39 mouse cellular contexts compared by ENCODE assay signal in the genomic region with DNA sequence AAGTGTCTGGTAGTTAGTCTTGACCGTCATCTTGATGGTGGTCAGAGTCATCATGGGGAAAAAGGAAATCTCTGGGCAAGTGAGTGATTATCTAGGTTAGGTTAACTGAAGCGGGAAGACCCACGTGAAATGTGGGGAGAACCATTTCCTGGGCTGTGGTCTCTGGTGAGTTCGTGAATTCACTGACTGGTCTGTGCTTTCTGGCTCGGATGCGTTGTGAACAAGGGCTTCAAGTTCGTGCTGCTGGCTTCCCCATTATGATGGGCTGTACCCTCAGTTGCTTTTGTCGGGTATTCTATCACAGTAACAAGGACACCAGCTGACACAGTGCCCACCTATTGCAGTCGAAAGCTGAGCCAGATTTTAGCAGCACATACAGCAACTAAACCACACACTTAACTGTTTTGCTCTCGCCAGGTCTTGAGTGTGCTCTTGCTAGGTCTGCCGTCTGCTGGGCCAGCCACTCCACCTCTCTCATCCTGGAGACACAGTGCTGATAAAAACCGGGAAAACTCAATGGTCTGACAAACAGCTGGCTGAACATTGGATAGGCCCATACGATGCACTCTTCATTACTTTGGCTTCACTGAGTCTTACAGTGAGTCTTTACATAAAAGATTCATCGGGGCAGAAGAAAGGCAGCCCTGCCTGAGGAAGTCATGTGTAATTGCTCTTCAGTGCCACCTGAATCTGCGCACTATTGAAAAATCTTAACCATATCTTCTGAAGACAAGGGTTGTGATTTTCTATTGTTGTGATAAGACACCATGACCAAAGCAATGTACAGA. TPM values are rescaled to one million over a fixed set of nuclear protein-coding genes. Genes with fewer than 3 reads are reported as not detected.
DNase-seq lines count a peak whose midpoint lies in the region; ATAC-seq and TF ChIP-seq lines count a peak whose summit lies in the region.
"Had no signal": no experiment of that assay in that cellular context is flagged by ENCODE, and none has a peak within 500 bp of the region (broad histone marks: within the 10 kb centered on the region; RNA-seq: fewer than 3 reads in every experiment).

No protein-coding gene starts in this region.

- DNase-seq in B cell, adult 2 months, result peak; percentile 11 to 17
- DNase-seq in naive thymus-derived CD4-positive, alpha-beta T cell, adult 2 months (ENCODE audit: low read depth), result peak; percentile 48
- peak; percentile 11 for DNase-seq in thymus, postnatal 0 days (ENCODE audit: low spot score)
- no peak for DNase-seq in gastrocnemius, postnatal 4 days (ENCODE audit: low spot score in 2 of 2)
- DNase-seq in limb, embryonic 10.5 days (ENCODE audit: low spot score), result no peak
- DNase-seq in kidney, postnatal 25 days, result no peak
- DNase-seq: adrenal gland, postnatal 25 days; cerebellum, adult 8-10 months; cerebellum, postnatal 25 days; gastrocnemius, postnatal 36 days; heart, postnatal 14 days; kidney, postnatal 14 days; liver, postnatal 0 days; lung, postnatal 4 days; right cerebral cortex, adult 18-20 months; spleen, adult 18-20 months had no signal

- no peaks in the 10 kb centered on the region for H3K36me3 ChIP-seq in limb, embryonic 10.5 days
- no peaks in the 10 kb centered on the region for H3K36me3 ChIP-seq in forebrain, embryonic 12.5 days (replicated peaks)
- H3K36me3 ChIP-seq: embryonic facial prominence, embryonic 12.5 days; forebrain, embryonic 15.5 days; hindbrain, embryonic 12.5 days; liver, embryonic 12.5 days; midbrain, embryonic 12.5 days had no signal

- peak overlapping the region; percentile 45 for H3K27ac ChIP-seq in bone marrow macrophage, adult 2 months (ENCODE audit: insufficient read depth, low read depth, low read length)
- H3K27ac ChIP-seq in limb, embryonic 10.5 days, result no peak overlapping the region
- no peak overlapping the region for H3K27ac ChIP-seq in forebrain, embryonic 12.5 days
- H3K27ac ChIP-seq: embryonic facial prominence, embryonic 12.5 days; forebrain, embryonic 15.5 days; hindbrain, embryonic 12.5 days; layer of hippocampus, adult 2 months; liver, embryonic 12.5 days; midbrain, embryonic 12.5 days; stomach, postnatal 0 days had no signal

- no peak overlapping the region for H3K9ac ChIP-seq in forebrain, embryonic 12.5 days
- H3K9ac ChIP-seq: embryonic facial prominence, embryonic 12.5 days; forebrain, embryonic 15.5 days; hindbrain, embryonic 12.5 days; liver, embryonic 12.5 days; liver, postnatal 0 days; midbrain, embryonic 12.5 days had no signal

- TF ChIP-seq POLR2A in bone marrow macrophage, adult 2 months (IDR thresholded peaks at IDR 0.05; ENCODE audit: borderline replicate concordance, low read depth, low read length), result no peak

- no peak overlapping the region for H3K4me2 ChIP-seq in forebrain, embryonic 12.5 days
- H3K4me2 ChIP-seq: embryonic facial prominence, embryonic 12.5 days; forebrain, embryonic 15.5 days; hindbrain, embryonic 12.5 days; liver, embryonic 12.5 days; midbrain, embryonic 12.5 days had no signal

- no peak overlapping the region for H3K4me3 ChIP-seq in bone marrow macrophage, adult 2 months (ENCODE audit: insufficient read depth, low read length)
- no peak overlapping the region for H3K4me3 ChIP-seq in limb, embryonic 10.5 days
- no peak overlapping the region for H3K4me3 ChIP-seq in forebrain, embryonic 12.5 days (replicated peaks)
- H3K4me3 ChIP-seq: embryonic facial prominence, embryonic 12.5 days; forebrain, embryonic 15.5 days; hindbrain, embryonic 12.5 days; layer of hippocampus, adult 2 months; liver, embryonic 12.5 days; megakaryocyte, embryonic 14.5 days; midbrain, embryonic 12.5 days; myocyte had no signal

- no peak for TF ChIP-seq CTCF in bone marrow macrophage, adult 2 months (IDR thresholded peaks at IDR 0.05; ENCODE audit: low read depth, low read length)

- no peak for ATAC-seq in forebrain, embryonic 12.5 days (ENCODE audit: low FRiP score)
- ATAC-seq: forebrain, embryonic 15.5 days; intestine, postnatal 0 days; liver, embryonic 12.5 days; liver, postnatal 0 days had no signal

- 87% methylated on average over 15 of the region's 15 CpGs for whole genome bisulfite sequencing in limb, embryonic 10.5 days
- WGBS in forebrain, embryonic 12.5 days, result 82% methylated on average over 15 of the region's 15 CpGs

- H3K4me1 ChIP-seq in bone marrow macrophage, adult 2 months (ENCODE audit: control insufficient read depth, insufficient read depth, low read length), result peaks cover 64% of the 10 kb centered on the region
- no peaks in the 10 kb centered on the region for H3K4me1 ChIP-seq in limb, embryonic 10.5 days
- no peaks in the 10 kb centered on the region; the same call in 1 of the 2 replicates for H3K4me1 ChIP-seq in forebrain, embryonic 12.5 days
- H3K4me1 ChIP-seq: embryonic facial prominence, embryonic 12.5 days; forebrain, embryonic 15.5 days; hindbrain, embryonic 12.5 days; midbrain, embryonic 12.5 days had no signal

- H3K27me3 ChIP-seq in limb, embryonic 10.5 days (ENCODE audit: low read depth, poor library complexity, severe bottlenecking), result no peaks in the 10 kb centered on the region
- no peaks in the 10 kb centered on the region for H3K27me3 ChIP-seq in forebrain, embryonic 12.5 days
- H3K27me3 ChIP-seq: embryonic facial prominence, embryonic 12.5 days; forebrain, embryonic 15.5 days; hindbrain, embryonic 12.5 days; midbrain, embryonic 12.5 days had no signal

- H3K9me3 ChIP-seq in limb, embryonic 10.5 days (replicated peaks), result no peaks in the 10 kb centered on the region
- H3K9me3 ChIP-seq in forebrain, embryonic 12.5 days, result no peaks in the 10 kb centered on the region
- H3K9me3 ChIP-seq: embryonic facial prominence, embryonic 12.5 days; forebrain, embryonic 15.5 days; hindbrain, embryonic 12.5 days; liver, embryonic 12.5 days; midbrain, embryonic 12.5 days had no signal

RNA-seq across cellular contexts. Expression of gene Asgr2, which starts 11.4 kb away (rescaled TPM):
- 1.4 and 2.3 TPM in 2 replicates for polyA plus RNA-seq in bone marrow macrophage, adult 2 months (2012; ENCODE audit: insufficient read depth, insufficient read length, missing spikeins)
- 0.26 and 0.42 TPM in 2 replicates for polyA plus RNA-seq in thymus, postnatal 0 days (2015; fragmentation: Nextera tagmentation; extraction: Ambion mirVana)
- under 1 TPM in 1 of 2 experiments, not detected in 1; 0.62 TPM for total RNA-seq in gastrocnemius, postnatal 4 days (2021)
- not detected in 2 replicates for polyA plus RNA-seq in limb, embryonic 10.5 days (2016; fragmentation: Nextera tagmentation; extraction: Ambion mirVana)
- not detected in 2 replicates for polyA plus RNA-seq in forebrain, embryonic 12.5 days (2016; fragmentation: Nextera tagmentation; extraction: Ambion mirVana)
- total RNA-seq: gastrocnemius, postnatal 36 days; layer of hippocampus, adult 2 months; layer of hippocampus, postnatal 14 days; left cerebral cortex, adult 8-10 months; left cerebral cortex, postnatal 36 days; midbrain, postnatal 0 days had no signal
- polyA plus RNA-seq: brain, embryonic 14.5 days; embryonic facial prominence, embryonic 12.5 days; forebrain, embryonic 15.5 days; heart, embryonic 14.5 days; hindbrain, embryonic 12.5 days; kidney, embryonic 14.5 days; lung, embryonic 16.5 days; midbrain, embryonic 12.5 days; midbrain, postnatal 0 days; neural tube, embryonic 14.5 days had no signal

RNA-seq across cellular contexts. Expression of gene Asgr1, which starts 27.1 kb away (rescaled TPM):
- polyA plus RNA-seq in bone marrow macrophage, adult 2 months (2012; ENCODE audit: insufficient read depth, insufficient read length, missing spikeins), result not detected in 2 replicates
- polyA plus RNA-seq in thymus, postnatal 0 days (2015; fragmentation: Nextera tagmentation; extraction: Ambion mirVana), result 0.31 and 0.49 TPM in 2 replicates
- under 1 TPM in 1 of 2 experiments, not detected in 1; 0.62 TPM for total RNA-seq in gastrocnemius, postnatal 4 days (2021)
- 0.71 and 0.74 TPM in 2 replicates for polyA plus RNA-seq in limb, embryonic 10.5 days (2016; fragmentation: Nextera tagmentation; extraction: Ambion mirVana)
- polyA plus RNA-seq in forebrain, embryonic 12.5 days (2016; fragmentation: Nextera tagmentation; extraction: Ambion mirVana), result 0.63 and 0.75 TPM in 2 replicates
- total RNA-seq: gastrocnemius, adult 18-20 months; gastrocnemius, postnatal 36 days; heart, adult 8-10 months; heart, postnatal 14 days had no signal
- polyA plus RNA-seq: heart, embryonic 14.5 days; intestine, postnatal 0 days; lung, embryonic 16.5 days; neural tube, embryonic 14.5 days had no signal

RNA-seq across cellular contexts. Expression of gene Mgl2, which starts 49.1 kb away (rescaled TPM):
- 7.7 and 7.8 TPM in 2 replicates for polyA plus RNA-seq in bone marrow macrophage, adult 2 months (2012; ENCODE audit: insufficient read depth, insufficient read length, missing spikeins)
- polyA plus RNA-seq in thymus, postnatal 0 days (2015; fragmentation: Nextera tagmentation; extraction: Ambion mirVana), result 5.3 and 6.0 TPM in 2 replicates
- total RNA-seq in gastrocnemius, postnatal 4 days (2021), result 1 to 10 TPM; 2.8 to 4.2 TPM
- polyA plus RNA-seq in limb, embryonic 10.5 days (2016; fragmentation: Nextera tagmentation; extraction: Ambion mirVana), result 0.10 and 0.16 TPM in 2 replicates
- polyA plus RNA-seq in forebrain, embryonic 12.5 days (2016; fragmentation: Nextera tagmentation; extraction: Ambion mirVana), result not detected in 2 replicates
- polyA plus RNA-seq: embryonic facial prominence, embryonic 12.5 days had no signal

Comparison
In these comparisons a context has a peak if more than half of its experiments do, and no peak if none do; other contexts are left out.
1. DNase-seq: peak in B cell, adult 2 months (2 of 2), naive thymus-derived CD4-positive, alpha-beta T cell, adult 2 months (single experiment) and thymus, postnatal 0 days (single experiment); none in gastrocnemius, postnatal 4 days (0 of 2), limb, embryonic 10.5 days (single experiment) and kidney, postnatal 25 days (0 of 2).